Mouse (Mus musculus): Measurements from ENCODE around the gene Atp5d. TPM values are rescaled to one million over a fixed set of nuclear protein-coding genes. Genes with fewer than 3 reads are reported as not detected.

Atp5d gene
- total RNA-seq, 1 experiment: 226 TPM

DNA sequence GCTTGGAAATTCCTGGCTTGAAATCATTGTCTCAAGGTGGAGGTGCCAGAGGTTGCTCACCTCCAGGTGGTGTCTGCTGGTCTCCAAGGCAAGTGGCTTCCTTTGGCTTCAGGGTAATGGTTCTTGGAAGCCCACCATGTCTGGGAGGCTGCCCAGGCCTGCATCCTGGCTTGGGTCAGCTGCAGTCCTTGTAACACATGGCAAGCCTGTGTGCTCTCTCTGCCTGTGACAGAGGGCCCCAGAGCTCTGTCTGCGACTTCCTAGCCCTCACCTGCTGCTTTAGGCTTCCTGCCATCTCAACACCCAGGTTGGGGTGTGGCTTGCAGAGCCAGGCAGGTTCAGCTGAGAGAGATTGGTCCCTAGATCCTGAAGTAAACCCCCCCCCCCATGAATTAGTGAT lies 20.7 kb upstream of the Atp5d start:
- Histone ChIP-seq H3K4me1 (ENCODE audit: control insufficient read depth in 2 of 2, insufficient read depth in 2 of 2, low read length in 2 of 2, poor library complexity in 1 of 2) (peaks cover 2 to 12% of the 10 kb centered on the region in 2 experiments; a peak in 1 of 4 replicates), H3K36me3 (ENCODE audit: control insufficient read depth, insufficient read depth, low read length, poor library complexity, severe bottlenecking) (peaks cover 37% of the 10 kb centered on the region), H3K4me3 (ENCODE audit: insufficient read depth in 1 of 2, low read depth in 1 of 2, low read length in 2 of 2, poor library complexity in 1 of 2, severe bottlenecking in 1 of 2) (peak overlapping the region; percentile 93 to 97; a peak in 2 of 4 replicates), H3K9me3 (ENCODE audit: control insufficient read depth, insufficient read depth, low read depth, low read length) (no peaks in the 10 kb centered on the region), H3K9ac (ENCODE audit: insufficient read depth, low read depth, low read length, poor library complexity, severe bottlenecking) (peak overlapping the region; percentile 95; the same call in 1 of the 2 replicates), H3K27ac (ENCODE audit: insufficient read depth, low read depth, low read length, poor library complexity, severe bottlenecking) (no peak overlapping the region)
- DNase-seq (ENCODE audit: low read depth, low spot score): no peak
- in situ Hi-C loops (cut with MboI; ENCODE audit: low sequenced_read_pairs in 2 of 2, unreplicated experiment in 2 of 2): loop anchor here in 1 of 2 experiments (25.0 kb wide), 1 partner anchor 130 kb away; the partner anchor contains the start of genes Abca7, Cnn2 and Tmem259
- TF ChIP-seq CHD2 (IDR thresholded peaks at IDR 0.05; ENCODE audit: low read depth, low read length) (no peak), MAFK (IDR thresholded peaks at IDR 0.05; ENCODE audit: insufficient read depth, low read depth, low read length) (no peak), HCFC1 (IDR thresholded peaks at IDR 0.05; ENCODE audit: borderline replicate concordance, insufficient read depth, low read length) (no peak), ZC3H11A (IDR thresholded peaks at IDR 0.05; ENCODE audit: borderline replicate concordance, low read depth, low read length) (no peak), ZNF384 (IDR thresholded peaks at IDR 0.05; ENCODE audit: low read depth, low read length) (no peak)

DNA sequence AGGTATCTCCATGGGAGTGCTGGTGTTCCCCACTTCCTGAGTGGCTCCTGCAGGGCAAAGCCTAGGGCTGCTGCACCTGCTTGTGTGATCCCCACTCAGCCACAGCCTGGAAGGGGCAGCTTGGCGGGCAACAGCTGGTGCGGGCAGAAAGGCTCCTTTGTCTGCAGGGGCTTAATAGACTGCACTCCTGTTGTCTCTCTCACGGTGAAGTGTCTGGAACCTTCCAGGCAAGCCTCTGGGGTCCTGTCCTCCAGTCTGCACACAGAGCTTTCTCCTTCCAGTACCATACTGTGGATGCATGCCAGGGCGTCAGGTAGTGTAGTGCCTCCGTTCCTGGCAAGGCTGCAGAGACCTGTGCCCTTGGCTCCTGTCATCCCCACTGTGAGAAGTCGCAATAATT lies 19.9 kb upstream of the Atp5d start:
- no peaks in the 10 kb centered on the region for H3K9me3 ChIP-seq (ENCODE audit: control insufficient read depth, insufficient read depth, low read depth, low read length)
- peaks cover 41% of the 10 kb centered on the region for H3K36me3 ChIP-seq (ENCODE audit: control insufficient read depth, insufficient read depth, low read length, poor library complexity, severe bottlenecking)
- no peak overlapping the region for H3K9ac ChIP-seq (ENCODE audit: insufficient read depth, low read depth, low read length, poor library complexity, severe bottlenecking)
- H3K4me1 ChIP-seq (ENCODE audit: control insufficient read depth in 2 of 2, insufficient read depth in 2 of 2, low read length in 2 of 2, poor library complexity in 1 of 2): peaks cover 2 to 12% of the 10 kb centered on the region in 2 experiments; a peak in 1 of 4 replicates
- no peak overlapping the region for H3K27ac ChIP-seq (ENCODE audit: insufficient read depth, low read depth, low read length, poor library complexity, severe bottlenecking)
- H3K4me3 ChIP-seq (ENCODE audit: insufficient read depth in 1 of 2, low read depth in 1 of 2, low read length in 2 of 2, poor library complexity in 1 of 2, severe bottlenecking in 1 of 2): no peak overlapping the region
- TF ChIP-seq ZC3H11A (IDR thresholded peaks at IDR 0.05; ENCODE audit: borderline replicate concordance, low read depth, low read length) (no peak), MAFK (IDR thresholded peaks at IDR 0.05; ENCODE audit: insufficient read depth, low read depth, low read length) (no peak), ZNF384 (IDR thresholded peaks at IDR 0.05; ENCODE audit: low read depth, low read length) (no peak), CHD2 (IDR thresholded peaks at IDR 0.05; ENCODE audit: low read depth, low read length) (no peak), HCFC1 (IDR thresholded peaks at IDR 0.05; ENCODE audit: borderline replicate concordance, insufficient read depth, low read length) (no peak)
- in situ Hi-C loops (cut with MboI; ENCODE audit: low sequenced_read_pairs in 2 of 2, unreplicated experiment in 2 of 2): loop anchor here in 1 of 2 experiments (25.0 kb wide), 1 partner anchor 131 kb away; the partner anchor contains the start of genes Abca7, Cnn2 and Tmem259
- DNase-seq (ENCODE audit: low read depth, low spot score): no peak

DNA sequence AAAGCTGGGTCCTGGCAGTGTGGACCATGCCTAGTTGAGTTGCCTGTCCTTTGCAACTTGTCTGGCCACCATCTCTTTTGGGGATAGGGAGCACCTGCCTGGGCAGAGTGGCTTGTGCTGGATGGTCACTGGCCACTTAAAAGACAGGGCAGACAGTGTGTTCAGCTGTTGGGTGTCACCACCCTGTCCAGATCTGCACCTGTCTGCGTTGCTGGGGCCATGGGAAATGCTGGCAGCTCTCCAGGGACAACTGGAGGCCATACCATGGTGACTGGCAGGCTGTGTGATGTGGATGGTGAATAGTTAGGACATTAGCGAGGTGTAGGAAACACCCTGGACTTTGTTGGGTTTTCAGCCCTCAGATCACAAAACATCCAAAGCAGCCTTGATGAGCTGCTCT lies 18.3 kb upstream of the Atp5d start:
- no peak overlapping the region for H3K9ac ChIP-seq (ENCODE audit: insufficient read depth, low read depth, low read length, poor library complexity, severe bottlenecking)
- H3K9me3 ChIP-seq (ENCODE audit: control insufficient read depth, insufficient read depth, low read depth, low read length): no peaks in the 10 kb centered on the region
- H3K27ac ChIP-seq (ENCODE audit: insufficient read depth, low read depth, low read length, poor library complexity, severe bottlenecking): no peak overlapping the region
- peaks cover 2 to 12% of the 10 kb centered on the region in 2 experiments; a peak in 1 of 4 replicates for H3K4me1 ChIP-seq (ENCODE audit: control insufficient read depth in 2 of 2, insufficient read depth in 2 of 2, low read length in 2 of 2, poor library complexity in 1 of 2)
- H3K4me3 ChIP-seq (ENCODE audit: insufficient read depth in 1 of 2, low read depth in 1 of 2, low read length in 2 of 2, poor library complexity in 1 of 2, severe bottlenecking in 1 of 2): no peak overlapping the region
- TF ChIP-seq HCFC1 (IDR thresholded peaks at IDR 0.05; ENCODE audit: borderline replicate concordance, insufficient read depth, low read length): no peak
- TF ChIP-seq ZNF384 (IDR thresholded peaks at IDR 0.05; ENCODE audit: low read depth, low read length): no peak
- TF ChIP-seq ZC3H11A (IDR thresholded peaks at IDR 0.05; ENCODE audit: borderline replicate concordance, low read depth, low read length): no peak
- no peak for TF ChIP-seq CHD2 (IDR thresholded peaks at IDR 0.05; ENCODE audit: low read depth, low read length)
- no peak for TF ChIP-seq MAFK (IDR thresholded peaks at IDR 0.05; ENCODE audit: insufficient read depth, low read depth, low read length)
- DNase-seq (ENCODE audit: low read depth, low spot score): no peak
- H3K36me3 ChIP-seq (ENCODE audit: control insufficient read depth, insufficient read depth, low read length, poor library complexity, severe bottlenecking): peaks cover 55% of the 10 kb centered on the region
- in situ Hi-C loops (cut with MboI; ENCODE audit: low sequenced_read_pairs in 2 of 2, unreplicated experiment in 2 of 2): loop anchor here in 1 of 2 experiments (25.0 kb wide), 1 partner anchor 133 kb away; the partner anchor contains the start of genes Abca7, Cnn2 and Tmem259

DNA sequence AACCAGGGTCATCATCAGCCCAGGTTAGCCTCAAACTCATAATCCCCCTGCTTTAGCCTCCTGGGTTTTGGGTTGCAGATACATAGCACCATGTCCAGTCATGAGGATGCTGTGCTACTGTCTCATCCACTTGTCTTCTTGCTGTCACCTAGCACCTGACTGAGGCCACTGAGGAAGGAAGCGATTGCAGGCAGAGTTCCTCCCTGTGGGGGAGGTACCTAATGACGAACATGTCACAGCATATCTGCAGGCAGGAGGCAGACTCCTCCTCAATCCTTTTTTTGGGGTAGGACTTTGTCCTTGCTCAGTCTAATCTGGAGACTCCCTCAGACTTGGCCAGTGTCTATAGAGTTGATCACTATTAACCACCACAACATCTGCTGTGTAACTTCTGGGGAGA lies 16.8 kb upstream of the Atp5d start:
- H3K9me3 ChIP-seq (ENCODE audit: control insufficient read depth, insufficient read depth, low read depth, low read length): no peaks in the 10 kb centered on the region
- peaks cover 70% of the 10 kb centered on the region for H3K36me3 ChIP-seq (ENCODE audit: control insufficient read depth, insufficient read depth, low read length, poor library complexity, severe bottlenecking)
- no peak for DNase-seq (ENCODE audit: low read depth, low spot score)
- no peak overlapping the region for H3K27ac ChIP-seq (ENCODE audit: insufficient read depth, low read depth, low read length, poor library complexity, severe bottlenecking)
- peaks cover 2 to 12% of the 10 kb centered on the region in 2 experiments; a peak in 1 of 4 replicates for H3K4me1 ChIP-seq (ENCODE audit: control insufficient read depth in 2 of 2, insufficient read depth in 2 of 2, low read length in 2 of 2, poor library complexity in 1 of 2)
- no peak for TF ChIP-seq ZC3H11A (IDR thresholded peaks at IDR 0.05; ENCODE audit: borderline replicate concordance, low read depth, low read length)
- TF ChIP-seq HCFC1 (IDR thresholded peaks at IDR 0.05; ENCODE audit: borderline replicate concordance, insufficient read depth, low read length): no peak
- TF ChIP-seq CHD2 (IDR thresholded peaks at IDR 0.05; ENCODE audit: low read depth, low read length): no peak
- TF ChIP-seq MAFK (IDR thresholded peaks at IDR 0.05; ENCODE audit: insufficient read depth, low read depth, low read length): no peak
- no peak for TF ChIP-seq ZNF384 (IDR thresholded peaks at IDR 0.05; ENCODE audit: low read depth, low read length)
- H3K9ac ChIP-seq (ENCODE audit: insufficient read depth, low read depth, low read length, poor library complexity, severe bottlenecking): no peak overlapping the region
- in situ Hi-C loops (cut with MboI; ENCODE audit: low sequenced_read_pairs in 2 of 2, unreplicated experiment in 2 of 2): loop anchor here in 1 of 2 experiments (25.0 kb wide), 1 partner anchor 134 kb away; the partner anchor contains the start of genes Abca7, Cnn2 and Tmem259
- no peak overlapping the region for H3K4me3 ChIP-seq (ENCODE audit: insufficient read depth in 1 of 2, low read depth in 1 of 2, low read length in 2 of 2, poor library complexity in 1 of 2, severe bottlenecking in 1 of 2)
